Mouse (Mus musculus): ENCODE data around the gene Tex264.
A peak's percentile ranks its signal among the peaks of the same experiment; 100 is the strongest.
"Not testable (repeated sequence)": the region's sequence is repeated elsewhere in the genome, so short reads cannot be mapped to it uniquely, and the experiment has no call there.

Gene Tex264

GRCm38 (mm10) chr9:106659935-106660334, 25.8 kb downstream of the Tex264 start:
- no peak for DNase-seq

- DNase-seq, result no peak
These were observed 26.3 kb downstream of the Tex264 start for GRCm38 (mm10) chr9:106659441-106659840.

GRCm38 (mm10) chr9:106657592-106657991, 28.1 kb downstream of the Tex264 start:
- DNase-seq, result no peak

- DNase-seq, result no peak
These were observed 28.9 kb downstream of the Tex264 start for GRCm38 (mm10) chr9:106656820-106657219.

GRCm38 (mm10) chr9:106655884-106656720, 29.6 kb downstream of the Tex264 start, which contains the start of gene Grm2:
TSS of gene Grm2 (minus strand) at chr9:106656082.
- DNase-seq, result no peak

GRCm38 (mm10) chr9:106652720-106653119, 33.0 kb downstream of the Tex264 start:
- DNase-seq, result no peak

- no peak for DNase-seq
These were observed 38.5 kb downstream of the Tex264 start for GRCm38 (mm10) chr9:106647226-106647625.

- DNase-seq, result no peak
These were observed 39.9 kb downstream of the Tex264 start for GRCm38 (mm10) chr9:106645684-106646271.

GRCm38 (mm10) chr9:106643787-106644186, 41.9 kb downstream of the Tex264 start:
- DNase-seq, result no peak

GRCm38 (mm10) chr9:106643128-106643527, 42.6 kb downstream of the Tex264 start:
- peak; percentile 59 for DNase-seq

GRCm38 (mm10) chr9:106641346-106641745, 44.4 kb downstream of the Tex264 start:
- no peak for DNase-seq

GRCm38 (mm10) chr9:106638154-106638553, 47.6 kb downstream of the Tex264 start:
- DNase-seq, result no peak

- DNase-seq, result no peak
These were observed 53.5 kb downstream of the Tex264 start for GRCm38 (mm10) chr9:106632185-106632584.

GRCm38 (mm10) chr9:106627796-106628195, 57.9 kb downstream of the Tex264 start:
- DNase-seq, result not testable (repeated sequence)

GRCm38 (mm10) chr9:106626282-106626681, 59.4 kb downstream of the Tex264 start, which contains the start of gene Iqcf6:
TSS of gene Iqcf6 (plus strand) at chr9:106626582.
- DNase-seq, result no peak

GRCm38 (mm10) chr9:106617496-106617895, 68.2 kb downstream of the Tex264 start:
- no peak for DNase-seq

- no peak for DNase-seq
These were observed 69.4 kb downstream of the Tex264 start for GRCm38 (mm10) chr9:106616306-106616705.

GRCm38 (mm10) chr9:106614616-106615015, 71.1 kb downstream of the Tex264 start:
- DNase-seq, result no peak

GRCm38 (mm10) chr9:106613951-106614350, 71.8 kb downstream of the Tex264 start:
- no peak for DNase-seq

- DNase-seq, result no peak
These were observed 75.0 kb downstream of the Tex264 start for GRCm38 (mm10) chr9:106610727-106611126.
